Mouse (Mus musculus) hindbrain, embryonic 12.5 days (tissue): Measurements from ENCODE around the gene Twf2. TPM values are rescaled to one million over a fixed set of nuclear protein-coding genes. Genes with fewer than 3 reads are reported as not detected.

Experiments used
- ATAC-seq: fragments of 200-750 bp; cut with Nextera tagmentation; 2 replicates; pipeline ENCODE4 v1.8.0; 2017; ENCODE audit warnings: moderate TSS enrichment; ENCODE audit not compliant: low FRiP score
- H3K27ac ChIP-seq: fragments of 300-500 bp; sonication (generic); 2 replicates; pipeline ENCODE4 v1.5.1; 2016; ENCODE audit warnings: mild to moderate bottlenecking
- H3K27me3 ChIP-seq: fragments of 300-500 bp; sonication (generic); 2 replicates; pipeline ENCODE4 v1.6.1; 2016; ENCODE audit warnings: mild to moderate bottlenecking
- H3K36me3 ChIP-seq: fragments of 300-500 bp; sonication (generic); 2 replicates; pipeline ENCODE4 v1.6.1; 2016; ENCODE audit warnings: mild to moderate bottlenecking
- H3K4me1 ChIP-seq: fragments of 300-500 bp; sonication (generic); 2 replicates; pipeline ENCODE4 v1.6.1; 2016
- H3K4me2 ChIP-seq: fragments of 300-500 bp; sonication (generic); replicated peaks from 2 replicates; pipeline ENCODE4 v1.6.1; 2016; ENCODE audit warnings: mild to moderate bottlenecking
- H3K4me3 ChIP-seq: fragments of 300-500 bp; sonication (generic); 2 replicates; pipeline ENCODE4 v1.5.1; 2016; ENCODE audit warnings: mild to moderate bottlenecking
- H3K9ac ChIP-seq: fragments of 300-500 bp; sonication (generic); 2 replicates; pipeline ENCODE4 v1.6.1; 2016; ENCODE audit warnings: mild to moderate bottlenecking, moderate library complexity
- H3K9me3 ChIP-seq: fragments of 300-500 bp; sonication (generic); replicated peaks from 2 replicates; pipeline ENCODE4 v1.6.1; 2016; ENCODE audit warnings: mild to moderate bottlenecking
- WGBS: fragments of 180-500 bp; shearing (Covaris S2); methylation state at CpG from one replicate; pipeline ENCODE4 v1.1.7; 2016; 5-methylcytosine and 5-hydroxymethylcytosine counted together
- polyA plus RNA-seq: library from polyadenylated mRNA; unstranded; fragments of >200 nt; fragmentation: Nextera tagmentation; extraction: Ambion mirVana; gene quantifications from 2 replicates; pipeline ENCODE4 v1.2.1, GENCODE M21; 2016

The Twf2 gene
- polyA plus RNA-seq, 1 experiment from 2014 or later = 60.2 TPM

DNA sequence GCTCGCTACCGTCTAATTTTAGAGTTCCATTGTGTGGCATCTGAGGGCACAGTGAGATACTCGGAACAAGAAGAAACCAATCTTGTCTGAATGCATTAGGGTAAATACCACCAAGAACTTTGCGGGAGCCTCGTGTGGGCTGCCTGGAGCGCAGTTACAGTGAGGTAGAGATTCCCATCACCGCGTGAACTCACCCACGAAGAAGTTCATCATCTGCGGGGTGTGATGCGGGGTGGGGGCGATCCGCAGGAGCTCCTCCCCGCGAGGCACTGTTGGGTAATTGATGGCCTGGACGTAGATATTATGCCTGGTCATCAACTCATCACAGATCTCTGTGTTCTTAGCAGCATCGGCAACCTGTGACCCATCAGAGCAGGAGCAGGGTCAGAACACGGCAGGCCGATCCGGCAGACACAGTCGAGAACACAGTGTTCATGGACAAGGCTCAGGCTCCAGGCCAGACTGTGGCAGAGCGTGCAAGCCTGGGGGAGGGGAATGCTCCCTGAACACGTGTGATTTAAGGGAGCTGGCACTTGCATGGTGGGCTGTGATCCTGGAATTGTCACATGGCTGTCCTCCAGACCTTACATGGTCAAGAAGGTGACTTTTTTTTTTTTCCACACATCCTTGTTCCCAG, 32.4 kb downstream of the Twf2 start:
- Histone ChIP-seq H3K36me3 (peaks cover 81% of the 10 kb centered on the region), H3K4me2 (no peak overlapping the region), H3K27ac (no peak overlapping the region), H3K4me3 (no peak overlapping the region), H3K9ac (no peak overlapping the region), H3K27me3 (no peaks in the 10 kb centered on the region), H3K9me3 (no peaks in the 10 kb centered on the region), H3K4me1 (no peaks in the 10 kb centered on the region)
- whole genome bisulfite sequencing = 91% methylated on average over 23 of the region's 23 CpGs
- ATAC-seq = no peak

GRCm38 (mm10) chr9:106236156-106236817, 33.4 kb downstream of the Twf2 start:
- no peaks in the 10 kb centered on the region for H3K4me1 ChIP-seq
- H3K27me3 ChIP-seq = no peaks in the 10 kb centered on the region
- no peak for ATAC-seq
- H3K9ac ChIP-seq = no peak overlapping the region
- no peak overlapping the region for H3K4me2 ChIP-seq
- H3K9me3 ChIP-seq = no peaks in the 10 kb centered on the region
- H3K27ac ChIP-seq = no peak overlapping the region
- WGBS = 89% methylated on average over 23 of the region's 23 CpGs
- H3K36me3 ChIP-seq = peaks cover 89% of the 10 kb centered on the region
- no peak overlapping the region for H3K4me3 ChIP-seq

GRCm38 (mm10) chr9:106236818-106237211, 33.9 kb downstream of the Twf2 start:
- no peak for ATAC-seq

DNA sequence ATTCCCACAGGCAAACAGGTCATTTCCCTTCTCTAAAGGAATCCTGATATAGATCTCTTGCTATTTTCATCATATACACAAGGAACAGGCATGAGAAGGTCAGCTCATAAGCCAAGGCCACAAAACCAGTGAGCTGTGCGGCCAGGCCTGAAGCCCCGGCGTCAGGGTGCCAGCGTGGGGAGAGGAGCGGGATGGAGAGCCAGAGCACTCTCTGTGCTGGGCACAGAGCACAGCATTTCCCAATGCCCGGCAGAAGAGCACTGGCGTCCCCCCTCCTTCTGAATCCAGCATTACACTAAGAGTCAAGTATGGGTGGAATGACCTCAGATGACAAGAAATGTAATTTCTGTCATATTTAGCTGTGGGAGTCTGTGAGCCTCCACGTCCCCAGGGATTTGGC, 34.5 kb downstream of the Twf2 start:
- no peak for ATAC-seq
- H3K36me3 ChIP-seq = peaks cover 98% of the 10 kb centered on the region
- WGBS = 89% methylated on average over 8 of the region's 8 CpGs
- no peaks in the 10 kb centered on the region for H3K9me3 ChIP-seq
- no peak overlapping the region for H3K4me2 ChIP-seq
- no peak overlapping the region for H3K27ac ChIP-seq
- H3K4me1 ChIP-seq = no peaks in the 10 kb centered on the region
- no peak overlapping the region for H3K4me3 ChIP-seq
- no peaks in the 10 kb centered on the region for H3K27me3 ChIP-seq
- no peak overlapping the region for H3K9ac ChIP-seq

More at GRCm38 (mm10) chr9:106236818-106237211, 33.9 kb downstream of the Twf2 start:
- Histone ChIP-seq H3K4me3 (no peak overlapping the region), H3K9me3 (no peaks in the 10 kb centered on the region), H3K4me1 (no peaks in the 10 kb centered on the region), H3K9ac (no peak overlapping the region), H3K4me2 (no peak overlapping the region), H3K27me3 (no peaks in the 10 kb centered on the region), H3K36me3 (peaks cover 94% of the 10 kb centered on the region), H3K27ac (no peak overlapping the region)
- WGBS = 87% methylated on average over 3 of the region's 3 CpGs

DNA sequence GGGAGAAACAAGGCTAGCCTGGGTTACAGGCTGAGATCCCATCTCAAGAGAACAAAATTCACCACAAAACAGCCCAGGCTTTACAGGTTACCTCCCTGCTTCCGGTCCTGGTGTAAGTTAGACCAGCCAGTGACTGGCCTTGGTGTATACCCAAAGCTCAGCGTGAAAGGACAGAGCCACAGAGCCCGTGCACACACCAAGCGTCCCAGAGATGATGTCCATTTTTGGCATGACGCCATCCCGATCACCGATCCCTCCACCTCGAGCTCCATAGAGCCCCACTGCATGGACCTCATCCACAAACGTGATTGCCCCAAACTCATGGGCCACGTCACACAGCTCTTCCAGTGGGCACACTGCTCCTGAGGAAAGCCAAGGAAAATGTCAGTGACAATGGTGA, 35.0 kb downstream of the Twf2 start:
- Histone ChIP-seq H3K4me1 (no peaks in the 10 kb centered on the region), H3K36me3 (peaks cover 98% of the 10 kb centered on the region), H3K27ac (no peak overlapping the region), H3K4me2 (no peak overlapping the region), H3K9me3 (no peaks in the 10 kb centered on the region), H3K4me3 (no peak overlapping the region), H3K27me3 (no peaks in the 10 kb centered on the region), H3K9ac (no peak overlapping the region)
- 94% methylated on average over 10 of the region's 10 CpGs for WGBS
- ATAC-seq = no peak

DNA sequence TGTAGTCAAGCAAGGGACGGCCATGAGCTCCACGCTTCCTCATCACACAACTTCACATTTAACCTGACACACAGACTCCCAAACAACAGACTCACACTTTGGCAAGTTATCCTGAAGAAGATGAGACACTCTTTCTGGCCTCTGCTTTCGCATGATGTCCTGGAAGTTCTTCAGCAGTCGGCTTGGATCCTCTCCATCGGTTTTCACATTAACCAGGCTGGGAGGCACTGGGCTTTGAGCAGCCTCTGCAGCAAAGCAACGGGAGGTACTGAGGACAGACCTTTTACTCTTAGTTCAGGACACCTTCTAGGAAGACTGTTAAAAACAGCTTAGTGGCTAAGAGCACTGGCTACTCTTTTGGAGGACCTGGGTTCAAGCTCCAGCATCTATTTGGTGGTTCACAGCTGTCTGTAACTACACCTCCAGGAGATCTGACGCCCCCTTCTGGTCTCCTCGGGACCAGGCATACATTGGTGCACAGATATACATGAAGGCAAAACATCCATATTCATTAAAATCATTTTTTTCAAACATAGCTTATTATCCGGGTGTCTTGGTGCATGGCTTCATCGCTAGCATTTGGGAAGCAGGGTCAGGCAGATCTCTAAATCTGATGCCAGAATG, 38.7 kb downstream of the Twf2 start:
- Histone ChIP-seq H3K9me3 (no peaks in the 10 kb centered on the region), H3K27me3 (no peaks in the 10 kb centered on the region), H3K4me2 (no peak overlapping the region), H3K4me3 (no peak overlapping the region), H3K27ac (no peak overlapping the region), H3K36me3 (peaks cover 65% of the 10 kb centered on the region), H3K9ac (no peak overlapping the region), H3K4me1 (peaks cover 6% of the 10 kb centered on the region)
- no peak for ATAC-seq
- WGBS = 91% methylated on average over 10 of the region's 10 CpGs

DNA sequence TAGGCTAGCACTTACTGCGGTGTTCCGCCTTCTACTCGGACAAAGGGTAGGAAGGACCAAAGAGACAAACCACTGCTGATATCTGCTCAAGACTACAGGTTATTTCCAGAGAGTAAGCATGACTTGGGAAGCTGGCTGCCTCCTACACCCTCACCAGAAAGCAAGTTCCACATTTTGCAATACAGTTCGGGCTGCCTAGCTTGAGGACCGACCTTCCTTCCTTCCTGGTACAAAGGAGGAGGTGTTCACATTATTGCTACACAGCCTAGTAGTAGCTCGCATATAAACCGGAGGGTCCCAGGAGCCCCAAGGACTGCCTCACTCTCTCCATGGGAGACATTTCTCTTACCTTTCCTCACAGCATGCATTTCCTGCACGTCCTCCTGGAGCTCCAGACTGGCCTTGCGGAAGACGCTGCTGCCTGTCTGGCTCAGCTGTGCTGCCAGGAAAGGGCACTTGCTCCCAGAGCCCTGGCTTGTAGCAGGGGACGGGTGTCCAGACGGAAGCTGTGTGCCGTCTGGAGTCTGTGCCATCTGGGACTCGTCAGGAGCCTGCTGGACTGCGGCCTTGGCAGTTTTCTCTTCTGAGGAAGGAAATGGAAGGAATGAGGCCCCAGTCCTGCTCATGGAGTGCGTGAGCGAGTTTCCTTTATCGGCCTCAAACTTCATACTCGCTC, 40.0 kb downstream of the Twf2 start:
- Histone ChIP-seq H3K27ac (no peak overlapping the region), H3K36me3 (peaks cover 52% of the 10 kb centered on the region)

DNA sequence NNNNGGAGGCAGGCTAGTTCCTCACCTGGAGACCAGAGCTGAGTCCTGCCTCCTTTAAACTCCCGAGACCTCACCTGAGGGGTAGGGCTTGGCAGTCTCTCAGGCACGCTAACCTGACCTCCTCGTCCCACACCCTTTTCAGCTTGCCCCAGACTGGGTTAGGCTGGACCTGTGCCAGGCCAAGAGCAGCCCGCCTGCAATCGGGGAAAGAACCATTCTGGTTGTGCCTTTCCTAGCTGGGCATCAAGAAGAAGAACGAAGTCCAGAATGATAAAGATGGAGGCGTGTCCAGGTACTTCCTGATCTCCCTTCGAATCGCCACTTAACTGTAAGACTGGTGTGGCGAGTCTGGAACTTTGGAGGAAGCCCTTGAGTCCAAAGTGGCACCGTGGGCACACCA, 46.6 kb downstream of the Twf2 start:
- H3K4me2 ChIP-seq = no peak overlapping the region
- peaks cover 32% of the 10 kb centered on the region for H3K4me1 ChIP-seq
- H3K27ac ChIP-seq = no peak overlapping the region
- H3K27me3 ChIP-seq = no peaks in the 10 kb centered on the region
- H3K4me3 ChIP-seq = no peak overlapping the region
- H3K9me3 ChIP-seq = no peaks in the 10 kb centered on the region
- no peak overlapping the region for H3K9ac ChIP-seq
- ATAC-seq = no peak
- WGBS = 91% methylated on average over 11 of the region's 11 CpGs
- H3K36me3 ChIP-seq = no peaks in the 10 kb centered on the region; the same call in 1 of the 2 replicates

More for the DNA sequence above, 40.0 kb downstream of the Twf2 start:
- Histone ChIP-seq H3K4me1 (peaks cover 15% of the 10 kb centered on the region), H3K9me3 (no peaks in the 10 kb centered on the region), H3K4me3 (no peak overlapping the region), H3K4me2 (no peak overlapping the region), H3K9ac (no peak overlapping the region), H3K27me3 (no peaks in the 10 kb centered on the region)
- 74% methylated on average over 19 of the region's 19 CpGs for WGBS
- no peak for ATAC-seq

GRCm38 (mm10) chr9:106250245-106250644, 47.3 kb downstream of the Twf2 start:
- Histone ChIP-seq H3K27me3 (no peaks in the 10 kb centered on the region), H3K27ac (no peak overlapping the region), H3K4me3 (no peak overlapping the region), H3K36me3 (no peaks in the 10 kb centered on the region; the same call in 1 of the 2 replicates), H3K4me2 (no peak overlapping the region), H3K9ac (no peak overlapping the region), H3K9me3 (no peaks in the 10 kb centered on the region), H3K4me1 (peaks cover 32% of the 10 kb centered on the region)
- no peak for ATAC-seq
- WGBS = 51% methylated on average over 4 of the region's 4 CpGs

- 72% methylated on average over 8 of the region's 8 CpGs for WGBS
- Histone ChIP-seq H3K9me3 (no peaks in the 10 kb centered on the region), H3K36me3 (no peaks in the 10 kb centered on the region), H3K27ac (no peak overlapping the region), H3K4me1 (peaks cover 31% of the 10 kb centered on the region), H3K4me2 (no peak overlapping the region), H3K27me3 (no peaks in the 10 kb centered on the region), H3K9ac (no peak overlapping the region), H3K4me3 (no peak overlapping the region)
- no peak for ATAC-seq
These were observed 48.2 kb downstream of the Twf2 start for GRCm38 (mm10) chr9:106251066-106251465.

- whole genome bisulfite sequencing = 79% methylated on average over 2 of the region's 2 CpGs
- H3K9me3 ChIP-seq = no peaks in the 10 kb centered on the region
- H3K27me3 ChIP-seq = no peaks in the 10 kb centered on the region
- H3K4me3 ChIP-seq = no peak overlapping the region
- peaks cover 8% of the 10 kb centered on the region; the same call in 1 of the 2 replicates for H3K4me1 ChIP-seq
- H3K4me2 ChIP-seq = no peak overlapping the region
- H3K9ac ChIP-seq = no peak overlapping the region
- ATAC-seq = no peak
- H3K27ac ChIP-seq = no peak overlapping the region
- no peaks in the 10 kb centered on the region for H3K36me3 ChIP-seq
These were observed 51.1 kb downstream of the Twf2 start for GRCm38 (mm10) chr9:106254001-106254400.

- Histone ChIP-seq H3K9me3 (no peaks in the 10 kb centered on the region), H3K27me3 (no peaks in the 10 kb centered on the region), H3K9ac (no peak overlapping the region), H3K36me3 (no peaks in the 10 kb centered on the region), H3K4me2 (no peak overlapping the region), H3K4me1 (no peaks in the 10 kb centered on the region), H3K27ac (no peak overlapping the region), H3K4me3 (no peak overlapping the region)
- 90% methylated on average over 4 of the region's 4 CpGs for WGBS
- ATAC-seq = no peak
These were observed 55.5 kb downstream of the Twf2 start for GRCm38 (mm10) chr9:106258412-106258811.
